Mouse (Mus musculus) liver, embryonic 15.5 days (tissue): ENCODE measurements around the gene Vmn1r166. TPM values are rescaled to one million over a fixed set of nuclear protein-coding genes. Genes with fewer than 3 reads are reported as not detected.
"Not testable (repeated sequence)": the region's sequence is repeated elsewhere in the genome, so short reads cannot be mapped to it uniquely, and the experiment has no call there.

ENCODE experiments used
- ATAC-seq: fragments of 200-750 bp; cut with Nextera tagmentation; 2 replicates; pipeline ENCODE4 v1.8.0; 2017; ENCODE audit warnings: moderate number of reproducible peaks, mild to moderate bottlenecking, moderate library complexity; ENCODE audit not compliant: insufficient read depth
- H3K27ac ChIP-seq: fragments of 300-500 bp; sonication (generic); replicated peaks from 2 replicates; pipeline ENCODE4 v1.5.1; 2015; ENCODE audit warnings: mild to moderate bottlenecking, inconsistent platforms
- H3K27me3 ChIP-seq: fragments of 300-500 bp; sonication (generic); 2 replicates; pipeline ENCODE4 v1.6.1; 2015; ENCODE audit warnings: mild to moderate bottlenecking, inconsistent platforms
- H3K36me3 ChIP-seq: fragments of 300-500 bp; sonication (generic); replicated peaks from 2 replicates; pipeline ENCODE4 v1.6.1; 2015; ENCODE audit warnings: moderate library complexity, mild to moderate bottlenecking, inconsistent platforms
- H3K4me1 ChIP-seq: fragments of 300-500 bp; sonication (generic); replicated peaks from 2 replicates; pipeline ENCODE4 v1.6.1; 2015; ENCODE audit warnings: inconsistent platforms
- H3K4me2 ChIP-seq: fragments of 300-500 bp; sonication (generic); 2 replicates; pipeline ENCODE4 v1.6.1; 2015; ENCODE audit warnings: moderate library complexity, mild to moderate bottlenecking, inconsistent platforms
- H3K4me3 ChIP-seq: fragments of 300-500 bp; sonication (generic); replicated peaks from 2 replicates; pipeline ENCODE4 v1.5.1; 2015; ENCODE audit warnings: mild to moderate bottlenecking, inconsistent platforms
- H3K9ac ChIP-seq: fragments of 300-500 bp; sonication (generic); 2 replicates; pipeline ENCODE4 v1.6.1; 2015; ENCODE audit warnings: moderate library complexity, mild to moderate bottlenecking, inconsistent platforms
- H3K9me3 ChIP-seq: fragments of 300-500 bp; sonication (generic); replicated peaks from 2 replicates; pipeline ENCODE4 v1.6.1; 2016; ENCODE audit warnings: inconsistent platforms
- WGBS: fragments of 180-500 bp; shearing (Covaris S2); methylation state at CpG from one replicate; pipeline ENCODE4 v1.1.7; 2015; ENCODE audit warnings: mixed read lengths; ENCODE audit not compliant: insufficient replicate concordance; 5-methylcytosine and 5-hydroxymethylcytosine counted together
- polyA plus RNA-seq: library from polyadenylated mRNA; unstranded; fragments of >200 nt; fragmentation: Nextera tagmentation; extraction: Ambion mirVana; gene quantifications from 2 replicates; pipeline ENCODE4 v1.2.1, GENCODE M21; 2015

The Vmn1r166 gene
- polyA plus RNA-seq = not detected in 2 replicates

GRCm38 (mm10) chr7:23251582-23251981 lies at the start of gene Vmn1r166:
Gene Vmn1r166 (minus strand): TSS chr7:23251682.
- not testable (repeated sequence) for H3K4me3 ChIP-seq, H3K27ac ChIP-seq, H3K36me3 ChIP-seq, H3K4me2 ChIP-seq, H3K9me3 ChIP-seq, H3K9ac ChIP-seq, H3K27me3 ChIP-seq, H3K4me1 ChIP-seq, ATAC-seq
- WGBS = no CpG with 5 or more reads among the region's 2 CpGs

DNA sequence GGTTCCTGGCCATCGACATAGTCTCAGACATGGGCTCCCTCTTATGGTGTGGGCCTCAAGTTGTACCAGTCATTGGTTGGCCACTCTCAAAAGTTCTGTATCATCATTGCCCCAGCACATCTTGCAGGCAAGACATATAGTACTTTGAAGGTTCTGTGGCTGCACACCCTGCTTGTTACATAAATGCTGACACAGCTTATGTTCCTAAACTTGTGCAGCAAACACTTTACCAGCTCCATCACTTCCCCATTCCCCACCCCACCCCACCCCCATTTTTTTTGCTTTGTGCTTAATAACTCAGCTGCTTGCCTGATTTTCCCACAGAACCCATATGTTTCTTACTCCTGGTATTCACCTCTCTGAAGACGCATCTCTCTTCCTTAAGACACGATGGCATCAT lies 49.4 kb upstream of the Vmn1r166 start, which contains the start of gene Nlrp4e:
Gene Nlrp4e (plus strand): TSS at position 301 of the 400 bp plus-strand sequence.
- not testable (repeated sequence) for H3K4me1 ChIP-seq, H3K9ac ChIP-seq, H3K9me3 ChIP-seq, H3K4me2 ChIP-seq, H3K27me3 ChIP-seq, H3K27ac ChIP-seq, ATAC-seq, H3K4me3 ChIP-seq, H3K36me3 ChIP-seq
- WGBS = 61% methylated on average over 3 of the region's 3 CpGs

DNA sequence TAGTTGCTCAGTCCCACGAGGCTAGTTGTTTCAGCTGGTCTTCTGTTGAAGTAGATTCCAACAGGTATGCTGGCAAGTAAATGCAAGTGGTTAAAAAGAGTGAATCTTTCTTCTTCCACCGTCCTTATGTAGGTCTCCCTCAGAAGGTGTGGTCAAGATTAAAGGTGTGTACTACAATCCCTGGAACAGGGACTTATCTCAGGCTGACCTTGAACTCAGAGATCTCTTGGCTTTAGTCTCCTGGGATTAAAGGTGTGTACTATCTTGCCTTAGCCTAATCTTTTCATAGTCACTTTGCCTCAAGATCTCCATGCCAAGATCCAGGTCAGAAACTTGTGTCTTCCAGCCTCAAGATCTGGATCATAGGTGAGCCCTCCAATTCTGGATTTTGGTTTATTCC lies 27.3 kb upstream of the Vmn1r166 start, which contains the start of gene Gm6902:
Gene Gm6902 (minus strand): TSS at position 101 of the 400 bp plus-strand sequence.
- not testable (repeated sequence) for H3K4me2 ChIP-seq, H3K4me3 ChIP-seq, ATAC-seq, H3K27me3 ChIP-seq, H3K9ac ChIP-seq, H3K36me3 ChIP-seq, H3K9me3 ChIP-seq, H3K27ac ChIP-seq, H3K4me1 ChIP-seq
- WGBS = no CpG with 5 or more reads among the region's 2 CpGs

DNA sequence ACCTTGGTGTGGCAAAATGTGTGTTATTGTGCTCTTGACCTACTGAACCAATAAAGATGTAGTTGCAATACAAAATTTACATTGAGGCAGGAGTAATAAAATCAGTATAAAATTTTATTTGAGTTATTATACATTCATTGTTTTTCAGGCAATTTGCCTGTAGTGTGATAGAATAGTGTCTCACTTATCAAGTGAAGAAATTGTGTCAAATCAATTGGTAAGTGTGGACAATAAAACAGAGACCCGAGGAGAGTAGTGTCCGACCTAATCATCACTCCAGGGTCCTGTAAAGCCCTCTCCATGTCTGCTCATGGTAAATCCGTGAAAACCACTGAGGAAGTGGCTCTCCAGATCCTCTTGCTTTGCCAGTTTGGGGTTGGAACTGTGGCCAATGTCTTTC lies 34.5 kb downstream of the Vmn1r166 start, which contains the start of gene Vmn1r165:
Gene Vmn1r165 (plus strand): TSS at position 301 of the 400 bp plus-strand sequence.
- H3K9ac ChIP-seq, ATAC-seq, H3K4me2 ChIP-seq, H3K27me3 ChIP-seq, H3K4me3 ChIP-seq, H3K36me3 ChIP-seq, H3K9me3 ChIP-seq, H3K4me1 ChIP-seq, H3K27ac ChIP-seq: not testable (repeated sequence)
- WGBS = no CpG with 5 or more reads among the region's 3 CpGs

Other genes starting within 250 kb of the Vmn1r166 start
- gene Gm4216, start 231.8 kb downstream of the Vmn1r166 start, polyA plus RNA-seq = not detected in 2 replicates
- not detected in 2 replicates for gene Vmn1r163, start 196.1 kb downstream of the Vmn1r166 start, polyA plus RNA-seq
- not detected in 2 replicates for gene Gm8720, start 184.2 kb downstream of the Vmn1r166 start, polyA plus RNA-seq
- gene Gm10662, start 107.2 kb downstream of the Vmn1r166 start, polyA plus RNA-seq = not detected in 2 replicates
- not detected in 2 replicates for gene Vmn1r165, start 34.4 kb downstream of the Vmn1r166 start, polyA plus RNA-seq
- not detected in 2 replicates for gene Gm6902, start 27.2 kb upstream of the Vmn1r166 start, polyA plus RNA-seq
- not detected in 2 replicates for gene Nlrp4e, start 49.5 kb upstream of the Vmn1r166 start, polyA plus RNA-seq
- gene Nlrp5, start 134.2 kb upstream of the Vmn1r166 start, polyA plus RNA-seq = not detected in 2 replicates